Mouse (Mus musculus): ENCODE measurements at regions not wholly inside any gene's neighbourhood (a gene's known extent, or its start where the extent isn't known, plus 50 kb on each side); places are given as distances from the start of the nearest gene placed in this dataset.

GRCm38 (mm10) chr7:119089931-119090330, 94.5 kb downstream of the Gpr139 start:
- DNase-seq (ENCODE audit: low spot score in 2 of 2) = no peak

DNA sequence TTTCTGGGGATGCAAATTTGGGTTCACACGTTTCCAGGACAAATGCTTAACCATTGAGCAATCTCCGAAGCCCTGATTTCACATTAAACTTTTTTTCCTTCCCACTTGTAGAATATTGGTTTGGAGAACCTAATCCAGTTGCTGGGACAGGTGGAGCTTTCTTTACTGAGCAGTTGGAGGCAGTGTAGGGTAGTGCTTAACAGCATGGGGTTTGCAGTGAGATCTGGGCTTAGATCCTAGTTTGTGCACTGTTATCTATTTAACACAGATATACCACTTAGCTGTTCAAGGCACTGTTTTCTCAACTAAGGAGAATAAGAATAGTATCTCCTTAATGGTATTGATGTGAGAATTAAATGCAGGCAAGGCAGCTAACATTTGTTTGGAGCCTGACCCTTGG, 93.5 kb upstream of the Gprc5b start:
- DNase-seq (ENCODE audit: low spot score in 2 of 2) = no peak

- DNase-seq (ENCODE audit: low spot score in 2 of 2) = no peak
Measured at GRCm38 (mm10) chr7:119087723-119088419, 92.9 kb upstream of the Gprc5b start.

GRCm38 (mm10) chr7:119085696-119086451, 90.9 kb upstream of the Gprc5b start:
- DNase-seq (ENCODE audit: low spot score in 2 of 2) = no peak

DNA sequence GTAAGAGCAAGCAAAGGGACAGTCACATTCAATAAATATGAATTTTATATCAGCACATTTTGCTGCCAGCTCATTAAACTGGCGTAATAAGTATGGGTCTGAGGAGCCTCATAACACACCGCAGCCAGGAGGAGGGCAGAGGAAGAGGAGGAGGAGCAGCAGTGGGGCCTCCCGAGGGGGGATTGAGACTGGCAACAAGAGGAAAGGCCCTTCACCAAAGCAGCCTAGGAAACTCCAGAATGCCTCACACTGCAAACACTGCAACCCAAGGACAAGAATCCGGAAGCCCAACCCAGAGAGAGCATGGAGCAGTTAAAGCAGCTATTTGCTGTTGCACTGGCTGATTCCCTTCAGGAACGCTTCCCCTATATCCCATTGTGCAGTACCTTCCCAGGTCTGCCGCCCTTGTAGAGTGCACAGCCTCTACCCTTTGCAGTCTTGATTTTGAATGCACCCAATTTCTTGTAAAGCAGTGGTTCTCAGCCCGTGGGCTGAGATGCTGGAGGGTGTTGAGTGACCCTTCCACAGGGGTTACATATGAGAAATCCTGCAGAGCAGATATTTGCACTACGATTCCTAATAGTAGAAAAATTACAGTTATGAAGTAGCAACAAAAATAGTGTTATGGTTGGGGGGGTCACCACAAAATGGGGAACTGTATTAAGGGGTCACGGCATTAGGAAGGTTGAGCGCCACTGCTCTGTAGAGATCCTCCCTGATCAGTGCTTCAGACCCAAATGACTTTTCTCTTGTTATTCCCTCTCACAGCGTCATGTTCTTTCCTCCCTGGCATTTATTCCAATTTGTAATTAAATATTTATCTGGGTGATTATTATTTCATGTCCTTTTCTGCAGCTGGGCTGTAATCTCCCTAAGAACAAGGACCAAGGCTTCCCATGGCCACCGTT, 82.0 kb upstream of the Gprc5b start:
- peak in 1 of 2 experiments; percentile 1 for DNase-seq (ENCODE audit: low spot score in 2 of 2)

DNA sequence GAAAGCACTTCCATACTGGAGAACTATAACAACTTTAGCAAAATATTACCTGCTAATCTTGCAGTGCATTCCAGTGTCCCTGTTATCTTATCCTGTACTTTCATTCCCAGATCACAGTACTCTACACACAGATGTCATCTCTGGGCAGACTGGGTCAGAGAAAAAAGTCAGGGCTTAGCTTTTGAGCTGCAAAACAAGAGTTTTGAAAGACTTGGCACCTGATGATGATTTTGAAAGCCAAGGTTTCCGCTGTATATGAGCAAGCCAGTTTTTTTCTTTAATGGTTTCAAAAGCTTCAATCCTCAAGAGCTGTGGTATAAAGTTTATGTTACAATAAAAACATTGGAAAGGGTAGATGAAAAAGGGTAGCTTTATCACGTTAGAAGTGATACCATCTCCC, 71.0 kb upstream of the Gprc5b start:
- no peak for DNase-seq (ENCODE audit: low spot score in 2 of 2)

Measured in frontal cortex, postnatal 36 days (tissue).